Mouse (Mus musculus): Measurements from ENCODE around the gene Ptpra.

DNA sequence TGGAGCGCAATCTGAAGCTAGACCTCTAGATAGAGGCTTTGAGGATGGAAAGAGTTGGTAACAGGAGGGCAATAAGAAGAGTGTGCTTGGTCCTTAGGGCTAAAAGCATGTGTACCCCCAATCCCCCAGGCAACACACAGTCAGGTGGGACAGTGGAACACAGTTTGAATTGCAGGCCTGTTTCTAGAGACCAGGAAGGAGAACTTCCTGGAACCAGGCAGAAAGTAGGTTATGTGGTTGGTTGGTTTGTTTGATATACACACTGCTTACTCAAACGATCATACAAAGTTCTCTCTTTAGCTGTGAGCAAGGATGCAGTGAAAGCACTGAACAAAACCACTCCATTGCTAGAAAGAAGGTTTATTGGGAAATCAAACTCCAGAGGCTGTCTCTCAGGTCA, 82.1 kb downstream of the Ptpra start:
- TF ChIP-seq CTCF (IDR thresholded peaks at IDR 0.05; ENCODE audit: extremely low read depth, insufficient read depth, insufficient read length, insufficient replicate concordance) (no peak), POLR2A (IDR thresholded peaks at IDR 0.05; ENCODE audit: low read depth, low read length) (no peak)

All from spleen, adult 2 months (tissue).